Mouse (Mus musculus) liver, embryonic 13.5 days (tissue): Measurements from ENCODE around the gene Ccdc142. TPM values are rescaled to one million over a fixed set of nuclear protein-coding genes. Genes with fewer than 3 reads are reported as not detected.

ENCODE experiments used
- ATAC-seq: fragments of 200-750 bp; cut with Nextera tagmentation; 2 replicates; pipeline ENCODE4 v1.8.0; 2017; ENCODE audit warnings: low read depth, mild to moderate bottlenecking, moderate number of reproducible peaks, moderate library complexity
- DNase-seq: peaks from one replicate; pipeline ENCODE4 v3.0.0; 2022
- H3K27ac ChIP-seq: fragments of 300-500 bp; sonication (generic); 2 replicates; pipeline ENCODE4 v1.5.1; 2015; ENCODE audit warnings: moderate library complexity, mild to moderate bottlenecking, inconsistent platforms
- H3K27me3 ChIP-seq: fragments of 300-500 bp; sonication (generic); 2 replicates; pipeline ENCODE4 v1.6.1; 2015; ENCODE audit warnings: mild to moderate bottlenecking, inconsistent platforms
- H3K36me3 ChIP-seq: fragments of 300-500 bp; sonication (generic); 2 replicates; pipeline ENCODE4 v1.6.1; 2015; ENCODE audit warnings: mild to moderate bottlenecking, inconsistent platforms
- H3K4me1 ChIP-seq: fragments of 300-500 bp; sonication (generic); replicated peaks from 2 replicates; pipeline ENCODE4 v1.6.1; 2015; ENCODE audit warnings: inconsistent platforms
- H3K4me2 ChIP-seq: fragments of 300-500 bp; sonication (generic); 2 replicates; pipeline ENCODE4 v1.6.1; 2015; ENCODE audit warnings: inconsistent platforms, mild to moderate bottlenecking, moderate library complexity
- H3K4me3 ChIP-seq: fragments of 300-500 bp; sonication (generic); replicated peaks from 2 replicates; pipeline ENCODE4 v1.5.1; 2015; ENCODE audit warnings: mild to moderate bottlenecking, inconsistent platforms
- H3K9ac ChIP-seq: fragments of 300-500 bp; sonication (generic); 2 replicates; pipeline ENCODE4 v1.6.1; 2015; ENCODE audit warnings: mild to moderate bottlenecking, inconsistent platforms
- H3K9me3 ChIP-seq: fragments of 300-500 bp; sonication (generic); replicated peaks from 2 replicates; pipeline ENCODE4 v1.6.1; 2016; ENCODE audit warnings: inconsistent platforms
- WGBS: fragments of 180-500 bp; shearing (Covaris S2); methylation state at CpG from one replicate; pipeline ENCODE4 v1.1.7; 2015; ENCODE audit not compliant: insufficient replicate concordance; 5-methylcytosine and 5-hydroxymethylcytosine counted together
- polyA plus RNA-seq: library from polyadenylated mRNA; unstranded; fragments of >200 nt; fragmentation: Nextera tagmentation; extraction: Ambion mirVana; gene quantifications from 2 replicates; pipeline ENCODE4 v1.2.1, GENCODE M21; 2015

Ccdc142 gene
- polyA plus RNA-seq, 1 experiment from 2014 or later = 1.1 TPM

DNA sequence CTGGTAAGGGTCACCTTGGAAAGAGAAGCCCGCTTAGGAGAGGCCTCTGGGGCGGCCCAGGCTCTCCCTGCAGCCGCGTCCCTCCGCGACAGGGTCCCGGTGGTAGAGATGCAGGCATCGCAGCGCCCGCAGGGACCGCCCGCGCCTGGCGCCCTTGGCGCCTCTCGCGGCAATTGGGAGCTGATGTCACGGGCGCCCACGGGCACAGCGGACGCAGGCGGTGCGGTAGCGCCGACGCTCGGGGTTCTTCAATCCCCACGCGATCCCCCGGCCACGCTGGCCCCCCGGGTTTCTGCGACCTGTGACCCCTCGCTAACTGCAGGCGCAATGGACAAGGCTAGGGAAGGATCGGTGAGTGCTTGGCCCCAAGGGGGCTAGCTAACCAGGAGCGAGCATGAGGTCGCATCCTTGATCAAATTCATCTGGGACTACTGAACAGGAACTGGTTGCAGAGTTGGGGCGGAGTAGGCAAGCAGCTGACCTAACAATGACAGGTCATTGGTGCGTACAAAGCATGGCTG lies 40.9 kb downstream of the Ccdc142 start:
- Histone ChIP-seq H3K4me2 (peak overlapping the region; percentile 51), H3K4me3 (peak overlapping the region; percentile 24; the same call in 1 of the 2 replicates), H3K36me3 (no peaks in the 10 kb centered on the region), H3K9ac (peak overlapping the region; percentile 5; the same call in 1 of the 2 replicates), H3K4me1 (peaks cover 26% of the 10 kb centered on the region), H3K27ac (no peak overlapping the region), H3K27me3 (peaks cover 46% of the 10 kb centered on the region), H3K9me3 (no peaks in the 10 kb centered on the region)
- WGBS = 7% methylated on average over 41 of the region's 41 CpGs
- no peak for ATAC-seq
- DNase-seq = no peak

DNA sequence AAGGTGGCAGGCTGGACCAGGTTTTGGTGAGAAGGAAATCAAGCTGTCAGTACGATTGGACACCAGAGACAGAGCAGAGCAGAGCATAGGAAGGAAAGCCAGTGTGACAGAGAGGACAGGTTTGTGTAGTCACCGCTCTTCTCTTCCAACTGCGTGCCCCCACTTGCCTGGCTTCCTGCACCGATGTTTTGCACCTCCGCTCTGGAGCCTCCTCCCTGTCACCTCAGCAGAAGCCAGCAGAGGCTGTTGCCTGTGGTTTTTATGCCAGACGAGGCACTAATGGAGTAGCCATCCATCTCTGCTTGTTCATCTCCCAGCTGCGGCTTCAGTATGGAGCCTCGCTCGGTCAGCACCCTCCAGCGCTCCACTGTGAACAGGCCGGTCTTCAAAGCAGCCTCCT lies 41.5 kb downstream of the Ccdc142 start:
- 60% methylated on average over 11 of the region's 11 CpGs for WGBS
- no peak overlapping the region for H3K4me2 ChIP-seq
- H3K4me3 ChIP-seq = no peak overlapping the region
- H3K9ac ChIP-seq = no peak overlapping the region
- H3K4me1 ChIP-seq = peaks cover 20% of the 10 kb centered on the region
- ATAC-seq (no peak), DNase-seq (no peak)
- 0 out of 2 replicates have a peak, but pooled peaks cover under 1% of the 10 kb centered on the region for H3K36me3 ChIP-seq
- no peaks in the 10 kb centered on the region for H3K9me3 ChIP-seq
- no peak overlapping the region for H3K27ac ChIP-seq
- H3K27me3 ChIP-seq = peaks cover 40% of the 10 kb centered on the region

DNA sequence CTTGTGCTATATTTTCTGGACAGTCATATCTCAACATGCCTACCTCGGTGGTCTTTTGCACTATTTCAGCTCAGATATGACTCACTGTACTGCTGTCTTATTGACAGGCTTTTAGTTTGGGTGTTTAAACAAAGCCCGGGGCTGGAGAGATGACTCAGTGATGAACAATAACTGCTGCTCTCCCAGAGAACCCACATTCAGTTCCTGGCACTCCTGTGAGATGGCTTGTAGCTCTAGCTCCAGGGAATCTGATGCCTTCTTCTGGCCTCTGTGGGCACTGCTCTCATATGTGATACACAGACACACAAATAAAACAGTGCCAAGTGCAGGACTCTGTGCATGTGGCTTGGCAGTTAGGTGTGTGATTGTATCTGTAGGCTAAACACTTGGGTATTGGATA lies 43.8 kb downstream of the Ccdc142 start:
- WGBS = 44% methylated on average over 2 of the region's 2 CpGs
- peaks cover 8% of the 10 kb centered on the region for H3K4me1 ChIP-seq
- H3K4me3 ChIP-seq = no peak overlapping the region
- H3K27me3 ChIP-seq = peaks cover 21% of the 10 kb centered on the region
- peaks cover 15% of the 10 kb centered on the region for H3K36me3 ChIP-seq
- H3K9ac ChIP-seq = no peak overlapping the region
- no peaks in the 10 kb centered on the region for H3K9me3 ChIP-seq
- H3K27ac ChIP-seq = no peak overlapping the region
- no peak for ATAC-seq
- no peak overlapping the region for H3K4me2 ChIP-seq
- DNase-seq = no peak

DNA sequence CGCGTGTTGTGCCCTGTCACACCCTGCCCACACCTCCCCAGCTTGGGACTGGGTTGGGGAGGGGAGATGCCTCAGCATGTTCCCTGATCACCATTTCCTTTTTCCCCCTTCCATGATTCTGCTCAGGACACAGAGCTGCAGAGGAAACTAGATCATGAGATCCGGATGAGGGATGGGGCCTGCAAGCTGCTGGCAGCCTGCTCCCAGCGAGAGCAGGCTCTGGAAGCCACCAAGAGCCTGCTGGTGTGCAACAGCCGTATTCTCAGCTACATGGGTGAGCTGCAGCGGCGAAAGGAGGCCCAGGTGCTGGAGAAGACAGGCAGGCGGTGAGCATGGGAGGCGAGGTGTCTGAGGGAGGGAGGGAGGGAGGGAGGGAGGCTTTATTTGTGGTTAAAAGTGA lies 44.4 kb downstream of the Ccdc142 start:
- H3K27ac ChIP-seq = no peak overlapping the region; the same call in 1 of the 2 replicates
- peaks cover 8% of the 10 kb centered on the region for H3K4me1 ChIP-seq
- no peak overlapping the region for H3K4me3 ChIP-seq
- ATAC-seq (no peak), DNase-seq (no peak)
- 52% methylated on average over 9 of the region's 9 CpGs for WGBS
- H3K36me3 ChIP-seq = peaks cover 15% of the 10 kb centered on the region
- no peaks in the 10 kb centered on the region for H3K9me3 ChIP-seq
- no peak overlapping the region for H3K4me2 ChIP-seq
- peaks cover 21% of the 10 kb centered on the region for H3K27me3 ChIP-seq
- H3K9ac ChIP-seq = no peak overlapping the region; the same call in 1 of the 2 replicates

DNA sequence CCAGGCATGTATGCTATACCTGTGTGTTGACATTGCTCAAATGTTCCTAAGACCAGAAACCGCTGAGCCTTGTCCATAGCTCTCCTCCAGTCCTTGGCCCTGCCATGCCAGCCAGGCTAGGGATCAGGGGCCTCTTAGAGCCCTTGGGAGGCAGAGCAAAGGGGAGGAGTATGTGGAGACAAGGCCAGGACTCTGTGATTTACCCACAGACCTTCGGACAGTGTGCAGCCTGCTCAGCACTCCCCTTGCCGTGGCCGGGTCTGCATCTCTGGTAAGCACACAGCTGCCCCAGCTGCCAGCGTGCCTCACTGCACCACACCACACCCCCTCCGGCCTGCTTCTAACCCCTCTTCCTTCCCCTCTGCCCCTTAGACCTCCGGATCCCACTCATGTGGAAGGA lies 45.9 kb downstream of the Ccdc142 start:
- H3K4me3 ChIP-seq = no peak overlapping the region
- peaks cover 15% of the 10 kb centered on the region for H3K36me3 ChIP-seq
- 58% methylated on average over 7 of the region's 7 CpGs for whole genome bisulfite sequencing
- H3K27ac ChIP-seq = no peak overlapping the region
- H3K27me3 ChIP-seq = peaks cover 12% of the 10 kb centered on the region
- no peak overlapping the region for H3K9ac ChIP-seq
- no peaks in the 10 kb centered on the region for H3K9me3 ChIP-seq
- peaks cover 12% of the 10 kb centered on the region for H3K4me1 ChIP-seq
- DNase-seq = no peak
- no peak for ATAC-seq
- H3K4me2 ChIP-seq = no peak overlapping the region

DNA sequence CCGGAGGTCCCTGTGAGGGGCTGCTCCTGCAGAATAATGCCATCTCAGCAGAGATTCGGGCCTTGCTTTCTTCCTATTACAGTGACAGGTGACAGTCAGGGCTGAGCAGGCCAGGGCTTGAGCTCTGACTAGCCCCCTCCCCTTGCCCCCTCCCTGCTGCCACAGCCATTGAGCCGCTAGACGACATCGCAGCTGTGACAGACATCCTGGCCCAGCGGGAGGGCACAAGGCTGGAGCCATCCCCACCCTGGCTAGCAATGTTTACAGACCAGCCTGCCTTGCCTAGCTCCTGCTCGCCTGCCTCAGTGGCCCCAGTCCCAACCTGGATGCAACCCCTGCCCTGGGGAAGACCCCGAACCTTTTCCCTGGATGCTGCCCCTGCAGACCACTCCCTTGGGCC lies 50.3 kb downstream of the Ccdc142 start:
- DNase-seq (no peak), ATAC-seq (no peak)
- H3K9ac ChIP-seq = no peak overlapping the region
- peaks cover 15% of the 10 kb centered on the region for H3K36me3 ChIP-seq
- H3K27me3 ChIP-seq = peaks cover 47% of the 10 kb centered on the region
- H3K4me1 ChIP-seq = peaks cover 28% of the 10 kb centered on the region
- no peaks in the 10 kb centered on the region for H3K9me3 ChIP-seq
- 38% methylated on average over 8 of the region's 8 CpGs for WGBS
- no peak overlapping the region for H3K4me3 ChIP-seq
- no peak overlapping the region for H3K4me2 ChIP-seq
- H3K27ac ChIP-seq = no peak overlapping the region

DNA sequence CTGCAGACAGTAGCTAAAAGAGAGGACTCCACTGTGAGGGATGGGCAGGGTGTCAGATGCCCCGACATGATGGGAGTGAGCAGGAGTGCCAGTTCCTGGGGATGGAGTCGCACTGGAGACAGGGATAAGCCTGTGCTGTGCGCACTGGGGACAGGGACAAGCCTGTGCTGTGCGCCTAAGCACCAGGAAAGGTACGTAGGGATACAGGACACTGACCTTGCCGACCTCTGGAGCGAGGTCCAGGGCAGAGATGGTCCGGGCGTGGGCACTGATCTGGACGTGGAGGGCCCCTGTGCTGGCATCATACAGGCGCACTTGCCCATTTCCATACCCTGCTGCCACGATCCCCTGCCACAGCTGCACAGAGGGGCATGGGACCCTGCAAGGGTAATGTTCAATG lies 51.6 kb downstream of the Ccdc142 start:
- H3K36me3 ChIP-seq = peaks cover 13% of the 10 kb centered on the region

DNA sequence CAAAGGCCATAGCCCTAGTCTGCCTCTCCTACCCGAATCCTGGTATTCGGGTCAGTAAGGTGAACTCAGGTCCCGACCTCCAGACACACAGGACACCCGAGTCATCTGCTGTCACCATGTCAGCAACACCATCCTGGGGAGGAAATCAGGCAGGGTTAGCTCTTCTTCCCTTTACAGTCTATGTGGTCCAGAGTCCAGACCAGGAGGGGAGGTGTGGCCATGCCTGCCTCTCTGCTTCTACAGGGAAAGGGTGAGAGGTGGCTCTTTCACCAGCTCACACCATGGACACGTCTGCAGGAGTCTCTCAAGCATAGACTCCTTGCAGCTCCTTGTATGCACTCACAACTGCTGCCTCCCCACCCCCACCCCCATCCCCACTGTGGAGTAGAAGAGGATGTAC lies 52.1 kb downstream of the Ccdc142 start:
- no peak for DNase-seq
- 62% methylated on average over 5 of the region's 5 CpGs for WGBS
- no peak for ATAC-seq
- no peaks in the 10 kb centered on the region for H3K9me3 ChIP-seq
- H3K36me3 ChIP-seq = peaks cover 10% of the 10 kb centered on the region
- H3K4me3 ChIP-seq = no peak overlapping the region
- H3K27me3 ChIP-seq = peaks cover 55% of the 10 kb centered on the region
- H3K4me1 ChIP-seq = peaks cover 28% of the 10 kb centered on the region
- no peak overlapping the region for H3K27ac ChIP-seq
- no peak overlapping the region for H3K4me2 ChIP-seq
- no peak overlapping the region for H3K9ac ChIP-seq

More for the DNA sequence above, 51.6 kb downstream of the Ccdc142 start:
- peaks cover 55% of the 10 kb centered on the region for H3K27me3 ChIP-seq
- no peak overlapping the region for H3K4me2 ChIP-seq
- no peak overlapping the region for H3K27ac ChIP-seq
- DNase-seq (no peak), ATAC-seq (no peak)
- 74% methylated on average over 12 of the region's 12 CpGs for WGBS
- no peak overlapping the region for H3K9ac ChIP-seq
- H3K4me3 ChIP-seq = no peak overlapping the region
- H3K9me3 ChIP-seq = no peaks in the 10 kb centered on the region
- H3K4me1 ChIP-seq = peaks cover 28% of the 10 kb centered on the region

DNA sequence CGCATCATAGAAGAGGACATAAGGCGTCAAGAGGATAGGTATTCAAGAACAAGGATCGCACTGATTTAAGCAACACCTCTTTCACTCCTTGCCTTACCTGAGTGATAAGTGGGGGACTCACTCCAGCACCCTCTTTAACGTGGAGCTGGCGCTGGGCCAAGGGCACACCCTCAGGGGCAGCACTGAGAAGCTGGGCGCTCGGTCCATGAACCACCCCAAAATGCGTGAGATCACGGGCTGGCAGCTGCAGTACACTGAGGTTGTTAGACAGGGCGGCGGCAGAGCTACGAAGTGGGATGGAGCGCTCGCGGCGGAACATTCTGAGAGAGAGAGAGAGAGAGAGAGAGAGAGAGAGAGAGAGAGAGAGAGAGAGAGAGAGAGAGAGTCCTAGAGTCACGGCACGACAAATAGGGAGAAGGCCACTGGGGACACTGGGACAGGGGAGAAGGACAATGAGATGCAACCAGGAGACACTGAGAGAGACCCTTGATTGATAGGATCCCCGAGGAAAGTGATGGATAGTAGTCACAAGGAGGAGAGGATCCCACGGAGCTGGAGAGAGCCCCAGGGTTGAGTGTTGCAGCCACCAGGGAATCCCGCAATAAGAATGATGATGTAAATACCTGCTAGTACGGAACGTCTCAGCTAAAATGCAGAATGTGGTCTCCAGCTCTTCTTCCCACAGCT lies 54.3 kb downstream of the Ccdc142 start:
- peak overlapping the region; percentile 54 for H3K4me3 ChIP-seq
- H3K4me2 ChIP-seq = peak overlapping the region; percentile 78
- DNase-seq = no peak
- H3K4me1 ChIP-seq = peaks cover 28% of the 10 kb centered on the region
- no peak for ATAC-seq
- peaks cover 65% of the 10 kb centered on the region for H3K27me3 ChIP-seq
- H3K9me3 ChIP-seq = no peaks in the 10 kb centered on the region
- peak overlapping the region; percentile 34; the same call in 1 of the 2 replicates for H3K9ac ChIP-seq
- no peak overlapping the region for H3K27ac ChIP-seq
- no peaks in the 10 kb centered on the region for H3K36me3 ChIP-seq
- WGBS = 13% methylated on average over 23 of the region's 23 CpGs

DNA sequence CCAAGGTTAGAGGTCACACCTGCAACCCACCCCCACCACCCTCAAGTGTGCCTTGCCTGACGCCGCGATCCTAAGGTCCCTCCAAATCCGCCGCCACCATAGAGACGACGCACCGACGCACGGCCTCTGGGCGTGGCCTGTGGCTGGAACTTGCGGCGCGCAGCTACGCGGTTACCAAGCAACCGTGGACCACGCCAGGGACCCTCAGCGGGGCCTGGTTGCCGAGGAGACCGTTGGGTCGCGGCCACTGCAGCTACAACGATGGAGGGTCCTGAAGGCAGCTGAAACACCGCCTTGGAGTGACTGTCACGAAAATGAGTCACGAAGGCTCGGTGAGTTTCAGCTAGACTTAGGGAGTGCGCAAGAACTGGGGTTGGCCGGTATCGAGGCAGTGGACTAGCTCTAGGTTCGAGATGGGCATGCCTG lies 54.9 kb downstream of the Ccdc142 start, which contains the start of the genes Wdr54 and 1700003E16Rik:
Wdr54 (minus strand) TSS at position 139 of the 426 bp plus-strand sequence.
1700003E16Rik (plus strand) TSS at position 146 of the 426 bp plus-strand sequence.
- no peak within 1 kb of the TSS for H3K27ac ChIP-seq

More for the DNA sequence above, 54.9 kb downstream of the Ccdc142 start, which contains the start of the genes Wdr54 and 1700003E16Rik:
- Histone ChIP-seq H3K4me2 (peak within 1 kb of the TSS; percentile 78), H3K4me1 (peaks cover 28% of the 10 kb centered on the region), H3K36me3 (no peaks in the 10 kb centered on the region), H3K4me3 (peak within 1 kb of the TSS; percentile 54), H3K9me3 (no peaks in the 10 kb centered on the region), H3K27me3 (peaks cover 71% of the 10 kb centered on the region), H3K9ac (peak within 1 kb of the TSS; percentile 34; the same call in 1 of the 2 replicates)
- peak; percentile 23 for DNase-seq
- ATAC-seq = peak; percentile 35
- WGBS = 3% methylated on average over 32 of the region's 32 CpGs
